Mouse (Mus musculus) layer of hippocampus, adult 2 months (tissue): ENCODE results near the gene Fat3. TPM values are rescaled to one million over a fixed set of nuclear protein-coding genes. Genes with fewer than 3 reads are reported as not detected.

Source experiments
- DNase-seq, 2 experiments: peaks; one replicate each; pipeline ENCODE4 v3.0.0; 2022; ENCODE audit warnings: low spot score in 2 of 2
- H3K27ac ChIP-seq: fragments of 200-600 bp; 2 replicates; pipeline ENCODE4 v1.8.1; 2022
- H3K4me3 ChIP-seq: fragments of 200-600 bp; 2 replicates; pipeline ENCODE4 v1.8.1; 2022; ENCODE audit warnings: mild to moderate bottlenecking
- CTCF ChIP-seq: fragments of 200-600 bp; conservative IDR thresholded peaks from 2 replicates; pipeline ENCODE4 v1.8.1; 2022; ENCODE audit warnings: antibody characterized with exemption, mild to moderate bottlenecking, moderate library complexity
- total RNA-seq, 2 experiments: library from RNA; stranded (reverse); gene quantifications; 2 replicates each; pipeline ENCODE4 v1.2.3; 2021

The Fat3 gene
- total RNA-seq, 2 experiments from 2014 or later = 37.1 to 37.5 TPM

DNA sequence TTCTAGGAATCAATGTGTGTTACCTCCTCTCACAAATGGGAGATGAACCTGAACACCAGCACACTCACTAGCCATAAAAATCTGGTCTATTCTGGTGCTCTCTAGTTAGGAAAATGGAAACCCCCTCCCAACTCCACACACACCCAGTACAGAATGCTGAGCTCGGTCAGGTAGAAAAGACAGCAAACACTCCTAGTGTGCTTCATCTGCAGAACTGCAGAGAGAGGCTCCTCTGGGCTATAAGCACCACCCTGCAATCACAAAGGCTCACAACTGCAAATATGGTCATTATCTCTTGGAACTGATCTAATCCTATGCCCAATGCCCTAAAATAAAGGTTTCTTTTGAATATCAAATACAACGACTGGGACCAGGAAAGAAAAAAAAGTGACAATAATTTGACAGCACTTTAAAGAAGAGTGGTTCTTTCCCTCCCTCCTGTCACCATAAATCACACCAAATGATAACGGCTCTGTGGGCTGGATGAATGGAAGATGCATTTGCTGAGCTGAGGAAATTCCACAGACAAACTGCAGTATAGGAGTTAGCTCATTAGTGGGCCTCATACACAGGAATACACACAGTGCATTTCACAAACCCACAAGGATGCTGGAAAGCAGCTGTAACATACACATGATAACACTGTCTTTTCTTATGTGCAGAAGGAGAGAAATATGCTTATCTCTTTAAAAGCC is 170.6 kb downstream of the Fat3 start:
- DNase-seq = no peak
- TF ChIP-seq CTCF = no peak
- H3K4me3 ChIP-seq = no peak overlapping the region
- no peak overlapping the region for H3K27ac ChIP-seq

DNA sequence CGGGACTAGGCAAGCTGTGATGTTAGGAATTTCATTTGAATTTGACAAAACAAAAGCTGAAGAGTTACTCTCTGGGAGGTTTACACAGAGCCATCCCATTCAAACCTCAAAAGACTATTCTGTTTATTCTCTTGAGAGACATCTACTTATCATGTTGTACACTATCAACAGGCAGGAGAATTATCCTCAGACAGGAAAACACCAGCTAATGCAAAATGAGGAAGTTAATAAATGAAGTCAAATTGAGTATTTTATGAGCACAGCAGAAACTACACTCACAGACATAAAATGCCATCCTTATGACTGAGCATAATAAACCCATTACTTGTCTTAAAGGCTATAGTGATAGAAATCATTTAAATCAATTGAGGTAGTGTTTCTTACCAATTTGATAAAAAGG is 182.1 kb downstream of the Fat3 start:
- Histone ChIP-seq H3K4me3 (no peak overlapping the region), H3K27ac (no peak overlapping the region)
- no peak for DNase-seq
- TF ChIP-seq CTCF = no peak

DNA sequence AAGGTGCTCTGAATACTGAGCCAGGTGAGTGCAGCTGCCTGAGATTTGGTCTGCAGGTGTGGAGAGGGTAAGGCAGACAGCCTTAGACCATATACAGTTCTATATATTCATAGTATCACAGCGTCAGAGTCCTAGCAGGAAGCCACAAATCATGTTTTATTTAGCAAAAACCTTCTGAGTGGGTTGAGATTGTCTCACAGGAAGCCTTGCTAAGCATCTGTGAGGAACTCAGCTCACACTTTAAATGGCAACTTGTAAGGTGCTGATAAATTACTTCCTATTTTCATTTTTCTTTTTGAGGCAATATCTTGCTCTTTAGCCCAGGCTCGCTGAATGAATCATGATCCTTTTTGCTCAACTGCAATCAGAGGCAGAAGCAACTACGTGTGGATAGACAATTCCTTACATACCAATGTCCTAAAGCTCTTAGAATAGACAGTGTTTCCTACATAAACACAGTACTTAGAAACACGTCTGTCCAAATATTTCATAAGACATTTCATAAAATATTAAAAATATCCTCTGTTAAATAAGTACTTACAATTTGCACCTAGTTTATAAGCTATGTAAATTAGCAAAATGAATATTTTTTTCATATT is 188.4 kb downstream of the Fat3 start:
- H3K4me3 ChIP-seq = no peak overlapping the region
- no peak for TF ChIP-seq CTCF
- H3K27ac ChIP-seq = no peak overlapping the region
- no peak for DNase-seq

DNA sequence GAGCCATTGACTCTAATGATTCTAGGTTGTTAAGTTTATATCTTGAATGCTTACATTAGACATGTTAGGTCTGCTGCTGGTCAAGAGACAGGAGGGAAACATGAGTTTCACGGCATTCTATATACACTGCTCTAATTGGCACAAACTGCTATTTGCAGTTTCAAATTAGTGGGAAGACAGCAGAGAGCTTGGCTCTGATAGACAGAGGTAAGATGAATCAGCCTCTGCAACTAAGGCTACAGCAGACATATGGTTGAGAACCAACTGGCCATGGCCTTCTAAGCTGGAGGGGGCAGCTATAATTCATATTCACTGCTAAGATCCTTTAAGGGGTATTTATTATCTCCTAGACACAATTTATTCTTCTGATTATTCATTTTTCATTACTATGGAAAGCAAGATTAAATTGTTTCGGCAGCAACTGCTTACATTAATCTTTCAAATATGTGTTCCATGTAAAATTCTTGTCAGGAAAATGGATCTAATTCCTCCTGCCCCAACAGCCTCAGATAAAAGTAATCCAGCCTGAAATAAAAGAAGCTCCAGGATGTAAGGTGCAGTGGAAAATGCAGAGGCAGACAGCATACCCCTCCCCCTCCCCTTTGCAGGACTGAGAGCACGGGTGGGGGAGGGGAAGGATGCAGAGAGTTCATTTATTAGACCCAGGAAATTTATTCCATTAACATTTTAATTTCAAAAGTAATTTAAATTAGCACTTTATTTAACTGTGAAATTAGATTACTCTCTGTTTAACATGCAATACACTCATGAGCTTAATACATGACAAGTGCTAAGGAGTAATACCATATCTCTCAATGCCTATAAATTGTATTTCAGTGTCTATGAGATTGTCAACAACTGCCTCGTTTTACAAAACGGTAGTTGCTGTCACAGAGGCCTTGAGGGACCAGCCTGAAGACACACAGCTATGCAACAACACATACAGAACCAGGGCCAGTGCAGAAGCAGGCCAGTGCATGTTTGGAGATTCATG is 189.9 kb downstream of the Fat3 start:
- TF ChIP-seq CTCF = no peak
- Histone ChIP-seq H3K4me3 (no peak overlapping the region), H3K27ac (no peak overlapping the region)
- DNase-seq = no peak

DNA sequence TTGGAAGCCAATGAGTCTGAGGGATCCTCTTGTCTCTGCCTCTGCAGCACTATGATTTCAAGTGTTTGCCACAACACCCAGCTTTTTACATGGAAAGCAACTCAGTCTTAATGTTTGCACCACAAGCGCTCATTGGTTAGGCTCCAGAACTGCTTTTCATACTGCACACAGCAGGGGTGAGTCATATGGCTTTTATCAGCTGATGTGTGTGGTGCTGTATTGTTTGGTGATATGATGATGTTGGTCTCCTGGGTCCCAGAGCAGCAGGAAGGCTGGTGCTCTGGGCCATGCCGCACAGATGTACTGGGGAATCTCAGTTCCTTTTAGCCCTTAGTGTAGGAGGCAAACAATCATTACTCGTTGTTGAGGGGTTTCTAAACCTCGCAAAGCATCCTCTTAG is 190.8 kb downstream of the Fat3 start:
- Histone ChIP-seq H3K4me3 (no peak overlapping the region), H3K27ac (no peak overlapping the region)
- TF ChIP-seq CTCF = no peak
- no peak for DNase-seq

DNA sequence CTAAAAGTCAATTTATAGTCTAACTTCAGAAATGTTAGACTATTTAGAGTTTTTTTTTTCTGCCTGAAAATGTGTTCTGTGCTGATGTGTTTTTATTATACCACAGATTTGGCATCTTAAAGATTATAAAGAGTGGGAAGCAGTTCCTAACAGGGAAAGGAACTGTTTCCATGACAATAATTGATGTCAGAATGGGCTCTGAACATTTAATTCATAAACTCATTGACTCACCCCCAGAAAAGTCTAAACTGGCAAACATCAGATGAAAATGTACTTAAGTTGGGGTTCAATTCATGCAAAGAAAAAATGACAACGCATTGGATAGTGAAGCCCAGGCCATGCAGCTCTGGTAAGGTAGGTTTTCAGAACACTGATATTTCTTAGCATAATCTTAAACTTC is 193.3 kb downstream of the Fat3 start:
- no peak for DNase-seq
- Histone ChIP-seq H3K4me3 (no peak overlapping the region), H3K27ac (no peak overlapping the region)
- no peak for TF ChIP-seq CTCF

DNA sequence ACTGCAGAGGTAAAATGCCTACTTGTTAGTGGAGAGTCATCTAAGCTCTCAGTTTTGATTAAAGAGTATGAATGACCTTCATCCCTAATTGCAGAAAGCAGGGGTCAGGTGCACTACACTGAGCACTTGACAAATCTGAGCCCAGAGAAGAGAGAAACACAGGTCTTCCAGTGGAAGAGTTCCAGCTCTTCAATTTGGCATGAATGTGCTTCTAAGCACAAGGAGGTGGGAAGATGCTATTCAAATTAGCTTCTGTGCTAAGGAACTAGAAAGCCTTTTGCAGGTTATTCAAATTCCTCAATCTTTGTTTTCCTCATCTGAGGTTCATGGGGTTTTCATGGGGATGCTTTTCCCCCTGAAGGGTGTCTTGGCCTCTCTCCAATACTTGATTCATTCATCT is 194.9 kb downstream of the Fat3 start:
- Histone ChIP-seq H3K27ac (no peak overlapping the region), H3K4me3 (no peak overlapping the region)
- no peak for DNase-seq
- no peak for TF ChIP-seq CTCF

DNA sequence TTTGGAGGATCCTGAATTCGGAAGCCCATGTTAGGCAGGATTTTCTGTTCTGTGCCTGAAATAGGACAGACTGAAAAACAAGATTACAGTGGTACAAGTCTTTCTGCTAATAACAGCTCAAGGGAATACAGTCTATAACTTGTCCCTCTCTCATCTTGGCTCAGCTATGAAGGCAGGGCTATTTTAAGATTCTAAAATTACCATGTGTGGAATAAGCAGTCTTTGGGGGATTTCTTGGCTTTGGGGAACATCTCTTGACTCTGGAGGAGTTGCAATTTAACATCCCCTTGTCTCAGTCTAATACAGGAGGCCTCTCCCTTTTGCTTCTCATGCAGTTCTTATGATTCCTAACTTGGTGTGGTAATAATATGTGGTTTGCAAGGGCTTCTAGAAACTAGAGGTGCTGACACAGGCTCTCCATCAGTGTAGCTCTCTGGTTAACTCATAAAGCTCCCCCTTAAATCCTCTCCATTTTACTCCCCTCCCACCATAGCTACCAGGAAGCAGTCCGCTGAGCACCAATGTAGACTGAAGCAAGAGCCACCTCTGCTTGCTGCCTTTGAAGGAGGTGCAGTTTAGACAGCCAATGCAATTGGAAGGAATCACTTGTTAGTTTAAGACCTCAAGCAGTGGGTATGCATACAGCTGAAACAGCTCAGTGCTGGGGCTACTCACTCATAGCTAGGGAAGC is 195.5 kb downstream of the Fat3 start:
- no peak for TF ChIP-seq CTCF
- no peak for DNase-seq
- no peak overlapping the region for H3K27ac ChIP-seq
- no peak overlapping the region for H3K4me3 ChIP-seq

DNA sequence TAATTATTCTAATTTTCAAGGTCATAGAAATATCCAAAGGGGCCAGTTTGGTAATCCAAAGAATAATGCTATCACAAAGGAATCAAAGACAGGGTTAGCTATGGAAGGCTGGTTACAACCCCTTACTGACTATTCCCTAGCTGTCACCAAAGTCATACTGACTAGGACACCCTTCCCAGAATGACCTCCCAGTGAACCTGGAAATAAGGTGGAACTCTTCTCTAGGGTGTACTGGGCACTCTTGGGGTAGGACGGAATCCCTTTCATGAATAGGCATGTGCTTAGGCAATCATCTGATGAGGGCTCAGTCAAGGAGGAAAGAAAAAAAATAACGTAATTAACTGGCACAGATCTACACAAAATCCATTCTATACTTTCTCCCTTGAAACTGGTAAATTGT is 196.1 kb downstream of the Fat3 start:
- no peak for TF ChIP-seq CTCF
- H3K27ac ChIP-seq = no peak overlapping the region
- no peak for DNase-seq
- H3K4me3 ChIP-seq = no peak overlapping the region

DNA sequence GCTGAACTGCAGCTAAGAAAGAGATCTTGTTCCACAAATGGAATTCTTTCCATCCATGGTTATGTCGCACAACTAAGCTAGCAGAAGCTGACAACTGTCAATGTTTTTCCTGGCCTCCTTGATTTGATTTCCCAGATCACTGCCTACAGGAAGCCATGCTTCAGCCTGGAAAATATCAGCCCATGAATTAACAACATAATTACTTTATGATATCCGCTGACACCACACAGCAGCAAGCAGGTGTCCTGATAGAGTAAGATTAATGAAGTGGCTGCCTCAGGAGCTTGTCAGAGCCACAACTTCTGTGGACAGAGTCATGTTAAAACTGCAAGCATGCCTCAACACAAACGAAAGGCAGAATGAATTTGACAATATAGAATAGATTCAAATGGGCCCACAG is 198.6 kb downstream of the Fat3 start:
- Histone ChIP-seq H3K4me3 (no peak overlapping the region), H3K27ac (no peak overlapping the region)
- TF ChIP-seq CTCF = no peak
- no peak for DNase-seq

DNA sequence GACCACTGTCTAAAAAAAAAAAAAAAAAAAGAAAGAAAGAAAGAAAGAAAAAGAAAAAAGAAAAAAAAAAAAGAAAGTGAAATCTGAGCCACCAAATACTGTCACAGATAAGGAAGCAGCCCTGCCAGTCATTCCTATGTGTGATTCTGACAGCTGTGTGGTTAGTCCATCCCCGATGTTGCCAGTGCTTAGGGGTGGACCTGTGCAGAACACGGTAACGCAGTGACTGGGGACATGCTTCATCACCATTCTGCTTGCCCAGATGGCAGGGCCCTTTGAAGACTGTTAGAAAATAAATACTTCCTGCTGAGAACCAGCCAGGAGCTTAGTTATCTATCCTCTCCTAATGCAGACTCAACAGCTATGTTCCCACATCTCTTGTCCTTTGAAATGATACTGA is 203.2 kb downstream of the Fat3 start:
- Histone ChIP-seq H3K27ac (no peak overlapping the region), H3K4me3 (no peak overlapping the region)
- TF ChIP-seq CTCF = no peak
- no peak for DNase-seq

DNA sequence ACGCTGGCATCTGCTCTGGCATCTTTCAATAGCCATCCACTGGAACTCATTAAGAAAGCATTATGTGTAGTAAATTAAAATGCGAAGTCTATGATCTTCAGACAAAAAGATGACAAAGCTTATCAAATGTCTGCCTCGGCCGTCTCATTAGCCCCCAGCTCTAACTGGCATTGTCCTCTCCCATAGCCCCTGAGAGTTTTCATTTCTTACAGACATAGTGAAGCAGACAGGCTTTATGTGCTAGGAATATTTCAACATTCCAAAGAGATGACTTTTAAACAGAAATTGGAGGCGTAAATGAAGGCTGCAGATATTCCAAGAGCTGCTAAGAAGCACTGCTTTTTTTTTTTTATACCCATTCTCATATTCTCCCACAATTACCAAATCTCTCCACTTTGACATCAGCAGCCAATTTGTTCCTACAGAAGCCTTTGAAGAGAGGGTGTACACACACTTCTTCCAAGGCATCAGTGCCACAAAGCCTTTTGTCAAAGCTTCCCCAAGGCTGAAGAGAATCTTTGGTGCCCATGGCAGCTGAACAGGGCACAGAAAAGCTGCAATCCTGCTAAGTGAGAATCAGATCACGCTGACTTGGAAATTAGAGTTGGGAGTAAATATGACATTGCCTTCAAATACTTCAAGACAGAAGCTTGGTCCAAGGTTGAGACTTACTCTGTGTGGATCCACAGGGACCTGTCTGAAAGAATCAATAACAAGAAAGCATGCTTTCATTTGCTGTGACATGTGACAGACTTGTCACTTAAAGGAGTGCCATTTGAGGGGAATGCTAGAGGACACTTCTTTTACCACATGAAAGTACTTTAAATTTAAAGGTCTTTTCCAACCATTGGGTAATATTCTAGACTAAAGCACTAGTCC is 206.9 kb downstream of the Fat3 start:
- no peak for DNase-seq
- TF ChIP-seq CTCF = no peak
- H3K4me3 ChIP-seq = no peak overlapping the region
- no peak overlapping the region for H3K27ac ChIP-seq
